Mouse (Mus musculus) stomach, postnatal 0 days (tissue): ENCODE measurements around the gene Dnm3. TPM values are rescaled to one million over a fixed set of nuclear protein-coding genes. Genes with fewer than 3 reads are reported as not detected.

ENCODE experiments used
- ATAC-seq: fragments of 200-750 bp; cut with Nextera tagmentation; 2 replicates; pipeline ENCODE4 v1.8.0; 2017; ENCODE audit not compliant: low FRiP score, low TSS enrichment
- DNase-seq: peaks from one replicate; pipeline ENCODE4 v3.0.0-alpha.2; 2016; ENCODE audit warnings: low spot score
- H3K27ac ChIP-seq: fragments of 300-500 bp; sonication (generic); replicated peaks from 2 replicates; pipeline ENCODE4 v1.5.1; 2014; ENCODE audit warnings: mild to moderate bottlenecking, control low read depth
- H3K27me3 ChIP-seq: fragments of 300-500 bp; sonication (generic); 2 replicates; pipeline ENCODE4 v1.6.1; 2014; ENCODE audit warnings: low read length; ENCODE audit not compliant: control insufficient read depth, insufficient read depth
- H3K36me3 ChIP-seq: fragments of 300-500 bp; sonication (generic); 2 replicates; pipeline ENCODE4 v1.6.1; 2014; ENCODE audit warnings: low read length, mixed read lengths; ENCODE audit not compliant: control insufficient read depth, insufficient read depth
- H3K4me1 ChIP-seq: fragments of 300-500 bp; sonication (generic); replicated peaks from 2 replicates; pipeline ENCODE4 v1.6.1; 2014; ENCODE audit warnings: antibody characterized with exemption; ENCODE audit not compliant: control insufficient read depth, insufficient read depth
- H3K4me2 ChIP-seq: fragments of 300-500 bp; sonication (generic); replicated peaks from 2 replicates; pipeline ENCODE4 v1.6.1; 2014; ENCODE audit warnings: low read depth, mild to moderate bottlenecking, control low read depth, moderate library complexity
- H3K4me3 ChIP-seq: fragments of 300-500 bp; sonication (generic); 2 replicates; pipeline ENCODE4 v1.5.1; 2014; ENCODE audit warnings: low read depth, low read length, control low read depth
- H3K9ac ChIP-seq: fragments of 300-500 bp; sonication (generic); 2 replicates; pipeline ENCODE4 v1.6.1; 2014; ENCODE audit warnings: mild to moderate bottlenecking, low read length, control low read depth, mixed read lengths
- H3K9me3 ChIP-seq: fragments of 300-500 bp; sonication (generic); 2 replicates; pipeline ENCODE4 v1.6.1; 2016; ENCODE audit warnings: low read length; ENCODE audit not compliant: control insufficient read depth
- CTCF ChIP-seq: IDR thresholded peaks from 2 replicates; pipeline ENCODE4 v1.5.1; 2016; ENCODE audit warnings: antibody characterized with exemption, low read depth, mild to moderate bottlenecking, moderate library complexity
- EP300 ChIP-seq: optimal IDR thresholded peaks from 2 replicates; pipeline ENCODE3; 2016; ENCODE audit warnings: antibody characterized with exemption
- WGBS: fragments of 180-500 bp; shearing (Covaris S2); extraction: QIAGEN DNeasy Blood & Tissue Kit; methylation state at CpG from one replicate; pipeline ENCODE4 v1.1.7; 2014; 5-methylcytosine and 5-hydroxymethylcytosine counted together
- polyA plus RNA-seq: library from polyadenylated mRNA; unstranded; fragments of >200 nt; fragmentation: Nextera tagmentation; extraction: Ambion mirVana; gene quantifications from 2 replicates; pipeline ENCODE4 v1.2.1, GENCODE M21; 2015

Gene Dnm3
- polyA plus RNA-seq, 1 experiment from 2014 or later: 2.1 TPM

DNA sequence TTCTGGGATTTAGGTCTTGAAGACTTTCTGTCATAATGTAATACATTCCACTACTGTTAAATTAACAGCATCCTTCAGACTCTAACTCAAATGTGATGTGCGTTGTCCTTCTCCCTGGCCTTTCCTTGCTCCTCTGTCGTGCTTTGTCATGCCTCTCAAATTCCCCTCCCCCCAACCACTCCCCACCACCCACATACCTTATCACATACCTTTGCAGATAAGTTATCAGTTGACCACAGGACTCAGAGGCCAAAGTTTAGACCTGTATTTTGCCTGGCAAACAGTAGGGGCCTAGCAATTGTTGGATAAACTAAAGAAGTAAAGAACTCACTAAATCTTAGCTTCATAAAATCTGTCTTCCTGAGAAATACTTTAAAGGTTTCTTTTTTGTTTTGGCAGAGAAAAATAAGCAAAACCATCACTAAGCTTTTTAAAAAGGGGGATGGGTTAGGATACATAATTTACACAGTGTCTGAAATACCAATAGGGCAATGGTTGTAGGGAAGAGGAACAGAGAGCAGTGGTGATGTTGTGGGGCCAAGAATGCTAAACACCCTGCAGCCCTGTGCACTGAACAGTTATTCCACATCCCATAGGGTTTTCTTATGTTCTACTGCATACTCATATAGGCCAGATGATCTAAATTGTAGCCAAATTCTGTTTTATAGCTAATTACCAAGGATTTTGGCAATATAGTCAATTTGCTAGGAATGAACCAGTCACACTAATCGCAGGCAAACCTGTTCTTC lies 28.5 kb downstream of the Dnm3 start:
- H3K27me3 ChIP-seq: no peaks in the 10 kb centered on the region
- DNase-seq (no peak), ATAC-seq (no peak)
- H3K4me2 ChIP-seq: no peak overlapping the region
- no peaks in the 10 kb centered on the region for H3K4me1 ChIP-seq
- 56% methylated on average over 3 of the region's 3 CpGs for WGBS
- no peak for TF ChIP-seq CTCF
- no peak for TF ChIP-seq EP300
- no peak overlapping the region for H3K4me3 ChIP-seq
- no peak overlapping the region for H3K9ac ChIP-seq
- no peaks in the 10 kb centered on the region for H3K9me3 ChIP-seq
- H3K36me3 ChIP-seq: no peaks in the 10 kb centered on the region
- no peak overlapping the region for H3K27ac ChIP-seq

DNA sequence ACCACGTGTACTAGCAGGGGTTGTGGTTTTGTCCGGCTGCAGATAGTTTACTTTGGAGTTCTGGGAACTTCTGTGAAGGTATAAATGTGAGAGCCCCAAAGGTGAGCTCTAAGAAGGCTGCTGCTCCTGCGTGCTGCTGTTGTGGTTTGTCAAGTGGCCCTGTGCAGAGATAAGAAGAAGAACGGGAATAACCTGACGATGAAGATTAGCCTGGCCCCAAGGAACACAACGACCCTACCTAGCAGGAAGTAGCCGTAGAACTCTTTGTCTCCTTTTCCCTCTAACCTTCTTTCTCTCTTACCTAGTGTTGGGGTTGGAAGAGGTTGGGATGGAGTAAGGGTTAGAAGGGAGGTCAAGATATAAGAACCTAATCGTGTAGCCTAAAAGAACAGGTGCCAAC lies 33.0 kb downstream of the Dnm3 start:
- Histone ChIP-seq H3K4me2 (no peak overlapping the region), H3K4me1 (no peaks in the 10 kb centered on the region), H3K27me3 (no peaks in the 10 kb centered on the region), H3K36me3 (no peaks in the 10 kb centered on the region), H3K4me3 (no peak overlapping the region), H3K9ac (no peak overlapping the region), H3K9me3 (no peaks in the 10 kb centered on the region), H3K27ac (no peak overlapping the region)
- no peak for TF ChIP-seq EP300
- no peak for TF ChIP-seq CTCF
- no peak for DNase-seq
- ATAC-seq: no peak
- 61% methylated on average over 8 of the region's 8 CpGs for WGBS

DNA sequence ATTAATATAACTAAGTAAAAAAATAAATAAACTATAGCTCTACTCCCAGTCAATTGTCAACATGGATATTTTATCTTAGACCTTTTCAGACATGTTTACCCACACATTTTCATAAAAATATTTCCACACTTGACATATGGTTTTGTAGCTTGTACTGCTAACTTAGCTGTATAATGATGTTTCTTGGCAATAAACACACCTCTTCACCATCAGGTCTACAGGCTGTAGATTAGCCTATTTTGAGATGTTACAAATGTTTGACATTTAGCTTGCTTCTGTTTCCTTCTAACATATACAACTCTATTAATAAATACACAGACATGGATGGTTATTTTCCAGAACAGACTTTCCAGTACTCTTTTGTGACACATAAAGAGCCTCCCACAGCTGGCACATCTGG lies 38.3 kb downstream of the Dnm3 start:
- Histone ChIP-seq H3K9me3 (no peaks in the 10 kb centered on the region), H3K27ac (no peak overlapping the region), H3K9ac (no peak overlapping the region), H3K4me1 (no peaks in the 10 kb centered on the region), H3K4me2 (no peak overlapping the region), H3K4me3 (no peak overlapping the region), H3K27me3 (no peaks in the 10 kb centered on the region), H3K36me3 (no peaks in the 10 kb centered on the region)
- no peak for TF ChIP-seq CTCF
- TF ChIP-seq EP300: no peak
- no peak for ATAC-seq
- DNase-seq: no peak

DNA sequence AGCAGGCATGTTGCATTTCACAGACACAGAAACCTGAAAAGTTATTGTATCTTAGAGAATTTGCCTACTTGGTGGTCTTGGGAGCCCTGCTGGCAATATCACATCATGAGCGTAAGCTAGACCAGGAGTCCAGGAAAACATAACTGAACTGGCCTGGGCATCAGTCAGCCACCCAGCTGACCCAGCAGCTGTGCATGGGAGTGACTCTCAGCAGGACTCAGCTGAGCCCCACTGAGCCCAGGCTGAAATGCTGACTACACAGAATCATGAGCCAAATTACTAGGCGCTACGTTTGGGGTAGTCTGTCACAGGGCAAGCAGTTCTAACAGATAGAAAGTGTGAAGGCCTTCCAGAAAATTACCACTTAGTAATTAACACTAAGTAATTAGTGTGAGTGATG lies 41.2 kb downstream of the Dnm3 start:
- H3K36me3 ChIP-seq: no peaks in the 10 kb centered on the region
- H3K9me3 ChIP-seq: no peaks in the 10 kb centered on the region
- WGBS: 87% methylated on average over 3 of the region's 3 CpGs

DNA sequence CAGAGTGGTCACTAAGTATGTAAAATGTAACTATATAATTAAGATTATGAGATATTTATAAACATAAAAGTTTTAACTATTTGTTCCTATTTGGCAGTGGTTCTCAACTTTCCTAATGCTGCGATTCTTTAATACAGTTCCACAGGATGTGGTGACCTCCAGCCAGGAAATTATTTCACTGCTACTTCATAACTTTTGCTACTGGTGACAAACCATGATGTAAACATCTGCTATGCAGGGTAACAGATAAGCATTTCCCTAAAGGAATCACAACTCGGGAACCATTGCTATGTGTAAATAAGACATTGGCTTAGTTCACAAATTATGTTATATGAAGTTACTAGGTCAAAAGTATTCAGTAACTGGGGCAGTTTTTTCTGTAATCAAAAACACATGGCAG lies 48.9 kb downstream of the Dnm3 start:
- Histone ChIP-seq H3K9ac (no peak overlapping the region), H3K4me3 (no peak overlapping the region), H3K4me1 (no peaks in the 10 kb centered on the region), H3K36me3 (no peaks in the 10 kb centered on the region), H3K9me3 (no peaks in the 10 kb centered on the region), H3K4me2 (no peak overlapping the region), H3K27ac (no peak overlapping the region), H3K27me3 (no peaks in the 10 kb centered on the region)
- ATAC-seq (no peak), DNase-seq (no peak)
- 32% methylated on average over 2 of the region's 2 CpGs for WGBS
- TF ChIP-seq EP300: no peak
- TF ChIP-seq CTCF: no peak

More for the DNA sequence above, 41.2 kb downstream of the Dnm3 start:
- TF ChIP-seq EP300 (no peak), CTCF (no peak)
- H3K4me2 ChIP-seq: no peak overlapping the region
- H3K27ac ChIP-seq: no peak overlapping the region
- H3K4me3 ChIP-seq: no peak overlapping the region
- DNase-seq (no peak), ATAC-seq (no peak)
- H3K9ac ChIP-seq: no peak overlapping the region
- no peaks in the 10 kb centered on the region for H3K27me3 ChIP-seq
- no peaks in the 10 kb centered on the region for H3K4me1 ChIP-seq

DNA sequence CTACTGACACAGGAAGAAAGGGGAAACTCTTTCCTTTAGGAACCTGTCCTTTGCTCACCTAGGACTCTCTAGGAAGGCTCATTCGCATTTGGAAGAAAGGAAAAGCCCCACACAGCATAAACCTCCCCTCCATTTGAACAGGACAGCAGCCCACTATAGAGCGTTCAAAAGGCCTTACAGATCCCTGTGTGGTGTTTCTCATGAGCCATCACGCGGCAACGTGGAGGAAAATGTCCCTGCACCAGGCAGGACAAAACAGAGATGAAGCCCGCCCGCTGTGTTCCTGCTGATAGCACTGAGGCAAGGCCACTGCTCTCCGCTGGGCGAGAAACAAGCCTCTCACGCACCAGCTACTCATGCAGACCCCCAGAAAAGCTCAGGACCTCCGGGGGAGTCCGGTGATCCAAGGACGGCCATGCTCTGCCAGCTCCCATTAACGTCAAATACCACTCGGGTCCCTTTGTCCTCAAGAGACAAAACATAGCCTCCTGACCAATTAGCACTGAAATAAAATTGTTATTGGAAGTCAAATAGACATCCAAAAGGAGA lies 51.8 kb downstream of the Dnm3 start:
- TF ChIP-seq CTCF: no peak
- no peak for TF ChIP-seq EP300
- WGBS: 69% methylated on average over 15 of the region's 15 CpGs
- DNase-seq (no peak), ATAC-seq (no peak)
- Histone ChIP-seq H3K36me3 (no peaks in the 10 kb centered on the region), H3K4me3 (no peak overlapping the region), H3K4me2 (no peak overlapping the region), H3K27me3 (no peaks in the 10 kb centered on the region), H3K27ac (no peak overlapping the region), H3K4me1 (no peaks in the 10 kb centered on the region), H3K9ac (no peak overlapping the region), H3K9me3 (no peaks in the 10 kb centered on the region)
